Mouse (Mus musculus): ENCODE data around the gene Gm10663. TPM values are rescaled to one million over a fixed set of nuclear protein-coding genes. Genes with fewer than 3 reads are reported as not detected.

The Gm10663 gene
- total RNA-seq, 1 experiment, result not detected

DNA sequence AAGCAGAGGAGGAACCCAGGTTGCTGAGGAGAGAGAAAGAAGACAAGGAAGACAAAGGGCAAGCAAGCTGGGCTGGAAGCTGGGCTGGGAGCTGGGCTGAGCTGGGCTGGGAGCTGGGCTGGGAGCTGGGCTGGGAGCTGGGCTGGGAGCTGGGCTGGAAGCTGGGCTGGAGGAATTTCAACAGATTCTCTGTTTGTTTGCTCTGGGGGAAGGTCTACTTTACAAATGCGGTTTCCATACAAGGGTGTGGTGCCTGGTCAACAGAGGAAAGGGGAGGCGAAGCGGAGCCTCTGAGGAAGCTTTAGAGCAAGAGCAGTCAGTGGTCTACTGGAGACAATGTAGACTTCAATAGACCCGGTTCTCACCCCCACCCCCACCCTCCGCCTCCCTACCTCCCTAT, 28.3 kb upstream of the Gm10663 start:
- H3K9ac ChIP-seq (ENCODE audit: insufficient read depth, low read depth, low read length, poor library complexity, severe bottlenecking), result peak overlapping the region; percentile 43
- TF ChIP-seq MAFK (IDR thresholded peaks at IDR 0.05; ENCODE audit: insufficient read depth, low read depth, low read length) (no peak), ZNF384 (IDR thresholded peaks at IDR 0.05; ENCODE audit: low read depth, low read length) (no peak), CHD2 (IDR thresholded peaks at IDR 0.05; ENCODE audit: low read depth, low read length) (no peak), HCFC1 (IDR thresholded peaks at IDR 0.05; ENCODE audit: borderline replicate concordance, insufficient read depth, low read length) (no peak), ZC3H11A (IDR thresholded peaks at IDR 0.05; ENCODE audit: borderline replicate concordance, low read depth, low read length) (no peak)
- in situ Hi-C loops (cut with MboI; ENCODE audit: low sequenced_read_pairs in 2 of 2, unreplicated experiment in 2 of 2), result no loop called here
- H3K4me1 ChIP-seq (ENCODE audit: control insufficient read depth in 2 of 2, insufficient read depth in 2 of 2, low read length in 2 of 2, poor library complexity in 1 of 2), result peaks cover 12 to 18% of the 10 kb centered on the region in 2 experiments; a peak in 3 of 4 replicates
- peak overlapping the region; percentile 12 to 41 for H3K4me3 ChIP-seq (ENCODE audit: insufficient read depth in 1 of 2, low read depth in 1 of 2, low read length in 2 of 2, poor library complexity in 1 of 2, severe bottlenecking in 1 of 2)
- no peaks in the 10 kb centered on the region for H3K36me3 ChIP-seq (ENCODE audit: control insufficient read depth, insufficient read depth, low read length, poor library complexity, severe bottlenecking)
- H3K9me3 ChIP-seq (ENCODE audit: control insufficient read depth, insufficient read depth, low read depth, low read length), result no peaks in the 10 kb centered on the region
- peak overlapping the region; percentile 96 for H3K27ac ChIP-seq (ENCODE audit: insufficient read depth, low read depth, low read length, poor library complexity, severe bottlenecking)
- no peak for DNase-seq (ENCODE audit: low read depth, low spot score)

- no peak for DNase-seq (ENCODE audit: low read depth, low spot score)
- Histone ChIP-seq H3K4me3 (ENCODE audit: insufficient read depth in 1 of 2, low read depth in 1 of 2, low read length in 2 of 2, poor library complexity in 1 of 2, severe bottlenecking in 1 of 2) (no peak overlapping the region), H3K9me3 (ENCODE audit: control insufficient read depth, insufficient read depth, low read depth, low read length) (no peaks in the 10 kb centered on the region), H3K9ac (ENCODE audit: insufficient read depth, low read depth, low read length, poor library complexity, severe bottlenecking) (no peak overlapping the region), H3K27ac (ENCODE audit: insufficient read depth, low read depth, low read length, poor library complexity, severe bottlenecking) (peak overlapping the region; percentile 73), H3K36me3 (ENCODE audit: control insufficient read depth, insufficient read depth, low read length, poor library complexity, severe bottlenecking) (no peaks in the 10 kb centered on the region), H3K4me1 (ENCODE audit: control insufficient read depth in 2 of 2, insufficient read depth in 2 of 2, low read length in 2 of 2, poor library complexity in 1 of 2) (peaks cover 12 to 18% of the 10 kb centered on the region in 2 experiments; a peak in 3 of 4 replicates)
- in situ Hi-C loops (cut with MboI; ENCODE audit: low sequenced_read_pairs in 2 of 2, unreplicated experiment in 2 of 2), result no loop called here
- no peak for TF ChIP-seq ZNF384 (IDR thresholded peaks at IDR 0.05; ENCODE audit: low read depth, low read length)
- TF ChIP-seq ZC3H11A (IDR thresholded peaks at IDR 0.05; ENCODE audit: borderline replicate concordance, low read depth, low read length), result no peak
- TF ChIP-seq CHD2 (IDR thresholded peaks at IDR 0.05; ENCODE audit: low read depth, low read length), result no peak
Observed at GRCm38 (mm10) chr8:65047193-65047592, 27.6 kb upstream of the Gm10663 start.

DNA sequence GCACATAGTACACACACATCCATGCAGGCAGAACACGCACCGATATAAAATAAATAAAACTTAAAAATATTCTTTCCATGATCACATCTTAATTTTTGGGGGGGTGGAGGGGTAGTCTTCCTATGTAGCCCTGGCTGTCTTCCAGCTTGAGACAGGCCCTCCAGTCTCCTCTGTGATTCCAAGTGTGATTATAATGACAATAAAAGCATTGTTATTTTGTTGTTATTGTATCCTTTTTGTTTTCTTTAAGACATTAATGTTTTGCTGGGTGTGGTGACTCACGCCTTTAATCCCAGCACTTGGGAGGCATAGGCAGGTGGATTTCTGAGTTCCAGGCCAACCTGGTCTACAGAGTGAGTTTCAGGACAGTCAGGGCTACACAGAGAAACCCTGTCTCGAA, 27.0 kb upstream of the Gm10663 start:
- Histone ChIP-seq H3K4me3 (ENCODE audit: insufficient read depth in 1 of 2, low read depth in 1 of 2, low read length in 2 of 2, poor library complexity in 1 of 2, severe bottlenecking in 1 of 2) (no peak overlapping the region), H3K27ac (ENCODE audit: insufficient read depth, low read depth, low read length, poor library complexity, severe bottlenecking) (peak overlapping the region; percentile 73; the same call in 1 of the 2 replicates), H3K9me3 (ENCODE audit: control insufficient read depth, insufficient read depth, low read depth, low read length) (no peaks in the 10 kb centered on the region), H3K4me1 (ENCODE audit: control insufficient read depth in 2 of 2, insufficient read depth in 2 of 2, low read length in 2 of 2, poor library complexity in 1 of 2) (peaks cover 16 to 18% of the 10 kb centered on the region in 2 experiments), H3K9ac (ENCODE audit: insufficient read depth, low read depth, low read length, poor library complexity, severe bottlenecking) (no peak overlapping the region), H3K36me3 (ENCODE audit: control insufficient read depth, insufficient read depth, low read length, poor library complexity, severe bottlenecking) (no peaks in the 10 kb centered on the region)
- DNase-seq (ENCODE audit: low read depth, low spot score), result no peak
- in situ Hi-C loops (cut with MboI; ENCODE audit: low sequenced_read_pairs in 2 of 2, unreplicated experiment in 2 of 2), result no loop called here
- no peak for TF ChIP-seq HCFC1 (IDR thresholded peaks at IDR 0.05; ENCODE audit: borderline replicate concordance, insufficient read depth, low read length)
- no peak for TF ChIP-seq ZNF384 (IDR thresholded peaks at IDR 0.05; ENCODE audit: low read depth, low read length)
- TF ChIP-seq ZC3H11A (IDR thresholded peaks at IDR 0.05; ENCODE audit: borderline replicate concordance, low read depth, low read length), result no peak
- no peak for TF ChIP-seq CHD2 (IDR thresholded peaks at IDR 0.05; ENCODE audit: low read depth, low read length)
- no peak for TF ChIP-seq MAFK (IDR thresholded peaks at IDR 0.05; ENCODE audit: insufficient read depth, low read depth, low read length)

GRCm38 (mm10) chr8:65053554-65053953, 21.3 kb upstream of the Gm10663 start:
- Histone ChIP-seq H3K9me3 (ENCODE audit: control insufficient read depth, insufficient read depth, low read depth, low read length) (no peaks in the 10 kb centered on the region), H3K4me1 (ENCODE audit: control insufficient read depth in 2 of 2, insufficient read depth in 2 of 2, low read length in 2 of 2, poor library complexity in 1 of 2) (peaks cover 7 to 15% of the 10 kb centered on the region in 2 experiments), H3K27ac (ENCODE audit: insufficient read depth, low read depth, low read length, poor library complexity, severe bottlenecking) (no peak overlapping the region), H3K36me3 (ENCODE audit: control insufficient read depth, insufficient read depth, low read length, poor library complexity, severe bottlenecking) (no peaks in the 10 kb centered on the region), H3K4me3 (ENCODE audit: insufficient read depth in 1 of 2, low read depth in 1 of 2, low read length in 2 of 2, poor library complexity in 1 of 2, severe bottlenecking in 1 of 2) (no peak overlapping the region), H3K9ac (ENCODE audit: insufficient read depth, low read depth, low read length, poor library complexity, severe bottlenecking) (no peak overlapping the region)
- in situ Hi-C loops (cut with MboI; ENCODE audit: low sequenced_read_pairs in 2 of 2, unreplicated experiment in 2 of 2), result no loop called here
- no peak for DNase-seq (ENCODE audit: low read depth, low spot score)
- TF ChIP-seq HCFC1 (IDR thresholded peaks at IDR 0.05; ENCODE audit: borderline replicate concordance, insufficient read depth, low read length) (no peak), ZC3H11A (IDR thresholded peaks at IDR 0.05; ENCODE audit: borderline replicate concordance, low read depth, low read length) (no peak), CHD2 (IDR thresholded peaks at IDR 0.05; ENCODE audit: low read depth, low read length) (no peak), ZNF384 (IDR thresholded peaks at IDR 0.05; ENCODE audit: low read depth, low read length) (no peak), MAFK (IDR thresholded peaks at IDR 0.05; ENCODE audit: insufficient read depth, low read depth, low read length) (no peak)

DNA sequence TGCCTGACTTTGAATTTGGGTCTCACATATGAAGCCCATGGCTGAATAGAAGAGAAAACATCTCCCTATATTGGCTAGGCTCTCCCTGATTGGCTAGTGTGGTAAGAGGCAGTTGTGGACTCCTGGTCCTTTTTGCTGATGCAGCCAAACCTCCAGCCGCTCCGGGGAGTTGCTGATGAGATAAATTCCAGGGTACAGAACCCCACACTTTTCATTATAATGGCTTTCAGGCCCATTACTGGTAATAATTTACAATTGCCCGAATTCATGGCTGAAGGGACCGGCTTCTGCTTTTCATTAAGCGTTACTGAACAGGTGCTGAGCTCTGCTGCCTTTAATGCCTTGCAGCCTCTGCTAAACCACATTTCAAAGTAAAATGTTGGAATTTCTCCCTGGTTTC, 20.9 kb upstream of the Gm10663 start:
- Histone ChIP-seq H3K9ac (ENCODE audit: insufficient read depth, low read depth, low read length, poor library complexity, severe bottlenecking) (no peak overlapping the region), H3K27ac (ENCODE audit: insufficient read depth, low read depth, low read length, poor library complexity, severe bottlenecking) (no peak overlapping the region), H3K36me3 (ENCODE audit: control insufficient read depth, insufficient read depth, low read length, poor library complexity, severe bottlenecking) (no peaks in the 10 kb centered on the region), H3K4me1 (ENCODE audit: control insufficient read depth in 2 of 2, insufficient read depth in 2 of 2, low read length in 2 of 2, poor library complexity in 1 of 2) (peaks cover 3 to 13% of the 10 kb centered on the region in 2 experiments), H3K4me3 (ENCODE audit: insufficient read depth in 1 of 2, low read depth in 1 of 2, low read length in 2 of 2, poor library complexity in 1 of 2, severe bottlenecking in 1 of 2) (no peak overlapping the region), H3K9me3 (ENCODE audit: control insufficient read depth, insufficient read depth, low read depth, low read length) (no peaks in the 10 kb centered on the region)
- TF ChIP-seq HCFC1 (IDR thresholded peaks at IDR 0.05; ENCODE audit: borderline replicate concordance, insufficient read depth, low read length) (no peak), CHD2 (IDR thresholded peaks at IDR 0.05; ENCODE audit: low read depth, low read length) (no peak), ZC3H11A (IDR thresholded peaks at IDR 0.05; ENCODE audit: borderline replicate concordance, low read depth, low read length) (no peak), ZNF384 (IDR thresholded peaks at IDR 0.05; ENCODE audit: low read depth, low read length) (no peak), MAFK (IDR thresholded peaks at IDR 0.05; ENCODE audit: insufficient read depth, low read depth, low read length) (peak; percentile 65)
- in situ Hi-C loops (cut with MboI; ENCODE audit: low sequenced_read_pairs in 2 of 2, unreplicated experiment in 2 of 2), result no loop called here
- DNase-seq (ENCODE audit: low read depth, low spot score), result no peak

Measured in ES-E14 (cell line).